Mouse (Mus musculus): ENCODE results near the gene Dhps. TPM values are rescaled to one million over a fixed set of nuclear protein-coding genes. Genes with fewer than 3 reads are reported as not detected.
"Not testable (repeated sequence)": the region's sequence is repeated elsewhere in the genome, so short reads cannot be mapped to it uniquely, and the experiment has no call there.

Gene Dhps
- total RNA-seq, 4 experiments from 2014 or later = 31.4 to 41.2 (median 33.2) TPM

DNA sequence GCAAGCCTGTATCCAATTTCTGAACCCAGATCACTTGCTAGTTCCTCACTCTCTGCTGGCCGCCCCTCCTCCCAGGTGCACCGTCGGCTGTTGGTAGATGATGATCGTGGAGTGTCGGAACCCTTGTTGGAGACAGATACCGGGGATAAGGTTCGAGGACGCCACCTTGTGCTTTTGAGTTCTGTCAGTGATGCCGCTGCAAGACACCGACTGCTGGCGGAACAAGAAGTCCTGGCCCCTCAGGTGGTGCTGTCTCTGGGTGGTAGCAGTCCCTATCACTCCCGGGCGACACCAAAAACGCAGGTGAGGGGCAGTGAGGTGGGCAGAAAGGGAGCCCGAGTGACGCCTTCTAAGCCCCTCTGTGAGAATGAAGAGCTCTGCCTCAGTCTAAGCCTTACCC lies 24.6 kb downstream of the Dhps start:
- DNase-seq = no peak

- DNase-seq = no peak
Observed at GRCm38 (mm10) chr8:85096850-85097249, 25.3 kb downstream of the Dhps start.

DNA sequence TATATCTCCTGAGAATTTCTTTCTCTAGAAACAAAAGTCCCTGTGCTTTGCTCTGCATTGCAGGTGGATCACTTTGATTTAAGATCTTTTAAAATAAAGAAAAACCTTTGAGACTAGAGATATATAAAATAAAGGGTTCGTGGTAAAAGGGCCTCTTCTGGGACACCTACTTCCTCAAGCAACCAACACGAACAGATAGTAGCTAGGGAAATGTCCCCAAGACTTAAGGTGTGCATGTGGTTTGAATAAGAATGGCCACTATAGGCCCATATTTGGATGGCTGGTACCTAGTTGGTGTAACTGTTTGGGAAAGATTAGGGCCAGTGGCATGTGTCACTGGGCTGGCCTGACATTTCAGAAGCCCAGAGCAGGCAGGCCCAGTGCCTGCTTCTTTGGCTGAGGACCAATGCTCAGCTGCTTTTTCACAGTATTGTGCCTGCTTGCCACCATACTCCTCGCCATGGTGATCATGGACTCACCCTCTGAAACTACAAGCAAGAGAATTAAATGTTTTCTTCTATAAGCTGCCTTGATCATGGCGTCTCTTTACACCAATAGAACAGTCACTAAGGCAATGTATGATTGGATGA lies 28.6 kb downstream of the Dhps start:
- DNase-seq = no peak

DNA sequence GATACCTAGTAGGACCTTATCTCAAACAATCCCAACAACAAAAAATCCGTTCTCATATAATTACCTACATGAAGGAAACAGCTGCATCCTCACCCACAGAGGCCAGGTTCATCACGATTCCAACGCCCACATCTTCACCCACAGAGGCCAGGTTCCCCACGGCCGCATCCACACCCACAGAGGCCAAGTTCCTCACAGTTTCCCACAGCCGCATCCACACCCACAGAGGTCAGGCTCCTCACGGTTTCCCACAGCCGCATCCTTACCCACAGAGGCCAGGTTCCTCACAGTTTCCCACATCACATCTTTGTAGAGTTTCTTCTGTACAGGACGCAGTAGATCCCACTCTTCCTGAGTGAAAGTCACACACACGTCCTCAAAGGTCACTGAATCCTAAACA lies 41.7 kb downstream of the Dhps start:
- DNase-seq = no peak

DNA sequence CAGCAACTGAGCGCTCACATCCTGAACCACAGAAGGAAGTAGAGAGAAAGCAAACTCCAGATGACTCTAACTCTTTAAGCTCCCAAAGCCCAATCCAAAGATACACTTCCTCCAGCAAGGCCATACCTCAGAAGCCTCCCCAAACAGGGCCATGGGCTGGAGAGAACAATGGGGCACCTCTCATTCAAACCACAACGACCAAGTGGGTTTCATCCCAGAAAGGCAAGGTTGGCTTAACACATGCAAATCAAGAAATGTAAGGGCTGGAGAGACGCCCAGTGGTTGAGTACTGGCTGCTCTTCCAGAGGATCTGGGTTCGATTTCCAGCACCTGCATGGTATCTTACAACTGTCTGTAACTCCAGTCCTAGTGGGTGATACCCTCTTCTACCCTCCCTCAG lies 43.9 kb downstream of the Dhps start:
- no peak for DNase-seq

DNA sequence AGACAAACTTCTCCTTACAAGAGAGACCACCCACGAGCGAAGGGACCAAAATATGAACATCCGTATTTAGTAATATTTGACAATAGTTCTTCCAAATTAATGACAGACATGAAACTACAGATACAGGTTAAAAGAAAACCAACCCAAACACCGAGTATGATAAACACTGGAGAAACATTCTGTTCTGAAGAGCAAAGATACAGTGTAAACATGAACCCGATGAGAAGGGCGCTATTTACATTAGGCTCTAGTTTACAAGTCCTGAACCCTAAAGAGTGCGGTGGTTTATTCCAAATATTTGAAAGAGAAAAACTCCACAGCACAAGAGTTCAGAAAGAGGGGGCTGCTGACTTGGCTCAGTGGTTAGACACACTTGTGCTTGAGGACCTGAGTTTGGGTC lies 45.4 kb downstream of the Dhps start:
- DNase-seq = no peak

- peak; percentile 68 for DNase-seq
Observed at GRCm38 (mm10) chr8:85119052-85119981, 47.8 kb downstream of the Dhps start.

GRCm38 (mm10) chr8:85120251-85120650 lies 48.7 kb downstream of the Dhps start:
- not testable (repeated sequence) for DNase-seq

GRCm38 (mm10) chr8:85122995-85123394 lies 51.4 kb downstream of the Dhps start, which contains the start of gene Zfp791:
Gene Zfp791, minus strand, starts transcription at chr8:85123095.
- no peak for DNase-seq

DNA sequence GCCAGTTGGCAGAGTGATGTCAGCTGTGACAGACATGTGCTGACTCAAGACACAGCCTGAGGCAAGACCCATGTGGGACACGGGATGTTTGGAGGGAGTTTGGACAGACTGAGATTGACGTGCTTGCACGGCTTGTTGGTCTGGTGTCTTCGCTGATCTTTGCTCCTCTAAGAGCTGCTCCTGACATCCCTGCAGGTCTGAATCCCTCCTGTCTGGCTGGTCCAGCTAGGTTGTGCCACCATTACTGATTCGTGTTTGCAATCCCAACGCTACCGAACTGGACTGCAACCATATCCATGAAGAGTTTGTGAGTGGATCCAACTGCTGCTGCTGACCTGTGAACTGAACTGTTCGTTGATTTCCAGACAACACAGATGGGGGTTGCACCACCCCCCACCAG lies 52.1 kb downstream of the Dhps start:
- no peak for DNase-seq

Small RNA genes within 50 kb of the gene (microRNA-seq; reads per million reads assigned to microRNA genes)
- 0 to 0.35 reads per million in 2 experiments for gene Gm23388
- 0.53 to 0.84 reads per million in 2 experiments for gene Mir7070

Other genes starting within 250 kb of the Dhps start
- gene Dand5, start 248.9 kb upstream of the Dhps start, total RNA-seq (2022) = 10 to 100 TPM; 11.2 to 14.9 (median 12.5) TPM
- 10 to 100 TPM; 63.6 to 68.4 (median 66.2) TPM for gene Gadd45gip1, start 240.2 kb upstream of the Dhps start, total RNA-seq (2022)
- 100 to 1,000 TPM; 107 to 125 (median 111) TPM for gene Rad23a, start 231.1 kb upstream of the Dhps start, total RNA-seq (2022)
- gene Calr, start 224.8 kb upstream of the Dhps start, total RNA-seq (2022) = 100 to 1,000 TPM; 629 to 719 (median 673) TPM
- 10 to 100 TPM; 59.9 to 76.8 (median 68.0) TPM for gene Farsa, start 214.8 kb upstream of the Dhps start, total RNA-seq (2022)
- gene Syce2, start 199.6 kb upstream of the Dhps start, total RNA-seq (2022) = 1 to 10 TPM; 6.1 to 9.1 (median 7.1) TPM
- gene Gcdh, start 177.8 kb upstream of the Dhps start, total RNA-seq (2022) = 10 to 100 TPM; 51.9 to 66.4 (median 60.4) TPM
- gene Klf1, start 169.8 kb upstream of the Dhps start, total RNA-seq (2022) = under 1 TPM in 2 of 4 experiments, not detected in 2; 0.22 to 0.24 TPM
- 10 to 100 TPM; 12.5 to 28.7 (median 22.2) TPM for gene Dnase2a, start 163.2 kb upstream of the Dhps start, total RNA-seq (2022)
- gene Mast1, start 134.4 kb upstream of the Dhps start, total RNA-seq (2022) = 1 to 10 TPM; 2.1 to 9.2 (median 5.9) TPM
- gene Rtbdn, start 124.8 kb upstream of the Dhps start, total RNA-seq (2022) = under 1 TPM in 2 of 4 experiments, not detected in 2; 0.28 to 0.40 TPM
- 1 to 10 TPM in 2 of 4 experiments, not detected in 2; 1.7 to 2.3 TPM for gene Gm49661, start 102.3 kb upstream of the Dhps start, total RNA-seq (2022)
- gene Prdx2, start 102.2 kb upstream of the Dhps start, total RNA-seq (2022) = 100 to 1,000 TPM; 651 to 758 (median 708) TPM
- gene Rnaseh2a, start 102.0 kb upstream of the Dhps start, total RNA-seq (2022) = 100 to 1,000 TPM in 3 of 4 experiments, 10 to 100 TPM in 1; 89.0 to 142 (median 110) TPM
- gene Junb, start 93.0 kb upstream of the Dhps start, total RNA-seq (2022) = 100 to 1,000 TPM in 1 of 4 experiments, 10 to 100 TPM in 3; 39.9 to 211 (median 52.4) TPM
- gene Hook2, start 81.2 kb upstream of the Dhps start, total RNA-seq (2022) = 10 to 100 TPM in 2 of 4 experiments, 1 to 10 TPM in 2; 6.2 to 12.7 (median 10.5) TPM
- not detected for gene Best2, start 57.2 kb upstream of the Dhps start, total RNA-seq (2022)
- 100 to 1,000 TPM in 2 of 4 experiments, 10 to 100 TPM in 2; 96.4 to 107 (median 101) TPM for gene Asna1, start 46.5 kb upstream of the Dhps start, total RNA-seq (2022)
- 100 to 1,000 TPM; 134 to 159 (median 155) TPM for gene Trir, start 44.9 kb upstream of the Dhps start, total RNA-seq (2022)
- 10 to 100 TPM; 67.7 to 85.8 (median 73.5) TPM for gene Tnpo2, start 34.8 kb upstream of the Dhps start, total RNA-seq (2022)
- gene Fbxw9, start 11.7 kb upstream of the Dhps start, total RNA-seq (2022) = 10 to 100 TPM; 15.0 to 29.6 (median 21.6) TPM
- gene Gm5741, start 3.8 kb upstream of the Dhps start, total RNA-seq (2022) = 1 to 10 TPM in 1 of 4 experiments, not detected in 3; 1.3 TPM
- 10 to 100 TPM; 76.0 to 87.7 (median 81.1) TPM for gene Wdr83os, start 9.0 kb downstream of the Dhps start, total RNA-seq (2022)
- 10 to 100 TPM; 22.6 to 30.1 (median 29.2) TPM for gene Wdr83, start 9.5 kb downstream of the Dhps start, total RNA-seq (2022)
- 10 to 100 TPM; 53.4 to 60.8 (median 54.3) TPM for gene Man2b1, start 11.5 kb downstream of the Dhps start, total RNA-seq (2022)
- 1 to 10 TPM; 1.7 to 2.4 (median 1.9) TPM for gene Zfp791, start 51.3 kb downstream of the Dhps start, total RNA-seq (2022)
- gene Cks1brt, start 80.2 kb downstream of the Dhps start, total RNA-seq (2022) = not detected
- gene Olfr371, start 154.2 kb downstream of the Dhps start, total RNA-seq (2022) = not detected
- 10 to 100 TPM; 11.2 to 16.0 (median 14.5) TPM for gene Orc6, start 227.9 kb downstream of the Dhps start, total RNA-seq (2022)
- gene Vps35, start 228.0 kb downstream of the Dhps start, total RNA-seq (2022) = 100 to 1,000 TPM in 2 of 4 experiments, 10 to 100 TPM in 2; 94.1 to 113 (median 105) TPM